ENCODE assay signal across 23 mouse cellular contexts in the genomic region with DNA sequence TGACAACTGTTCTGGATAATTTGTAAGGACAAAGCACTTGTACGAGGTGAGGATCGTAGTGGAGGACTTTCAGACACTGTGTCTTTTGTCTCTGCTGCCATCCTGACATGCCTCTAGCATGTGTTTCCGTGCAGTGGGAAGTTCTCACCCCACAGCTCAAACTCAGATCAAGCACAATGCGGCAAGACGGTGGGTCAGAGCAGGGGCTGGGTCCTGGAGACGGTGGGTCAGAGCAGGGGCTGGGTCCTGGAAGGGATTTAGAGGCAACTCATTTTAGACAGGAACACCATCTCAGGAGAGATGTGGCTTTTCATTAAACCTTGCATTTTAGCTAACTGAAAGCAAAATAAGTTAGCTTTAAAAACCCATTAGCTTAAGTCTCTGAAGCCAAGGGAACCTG. TPM values are rescaled to one million over a fixed set of nuclear protein-coding genes. Genes with fewer than 3 reads are reported as not detected.
"Had no signal": no experiment of that assay in that cellular context is flagged by ENCODE, and none has a peak within 500 bp of the region (broad histone marks: within the 10 kb centered on the region; RNA-seq: fewer than 3 reads in every experiment).

No protein-coding gene starts in this region.

- H3K4me1 ChIP-seq: neural tube, embryonic 13.5 days; neural tube, embryonic 15.5 days had no signal

- H3K27me3 ChIP-seq: neural tube, embryonic 13.5 days; neural tube, embryonic 15.5 days had no signal

- H3K9me3 ChIP-seq: neural tube, embryonic 13.5 days; neural tube, embryonic 15.5 days had no signal

- H3K4me3 ChIP-seq: myocyte; neural tube, embryonic 13.5 days; neural tube, embryonic 15.5 days had no signal

- H3K27ac ChIP-seq: liver, embryonic 14.5 days; neural tube, embryonic 13.5 days; neural tube, embryonic 15.5 days had no signal

- DNase-seq: lung, adult 18-20 months; lung, embryonic 14.5 days; lung, postnatal 10 days; lung, postnatal 4 days; midbrain, embryonic 14.5 days; right cerebral cortex, adult 18-20 months; right cerebral cortex, postnatal 25 days; right cerebral cortex, postnatal 4 days; spleen, adult 18-20 months; thymus, adult 2 months; thymus, postnatal 25 days; thymus, postnatal 4 days had no signal

- H3K36me3 ChIP-seq: neural tube, embryonic 13.5 days; neural tube, embryonic 15.5 days had no signal

- H3K9ac ChIP-seq: liver, embryonic 14.5 days; lung, embryonic 14.5 days; neural tube, embryonic 13.5 days; neural tube, embryonic 15.5 days had no signal

RNA-seq across cellular contexts. Expression of gene Trpc7, which starts 52.3 kb away (rescaled TPM):
- total RNA-seq: megakaryocyte, adult 5-6 weeks; megakaryocyte-erythroid progenitor cell, adult 5-6 weeks had no signal
- polyA plus RNA-seq: liver, embryonic 14.5 days; liver, embryonic 16.5 days; lung, embryonic 14.5 days; lung, embryonic 16.5 days; neural tube, embryonic 11.5 days; stomach, embryonic 14.5 days; urinary bladder, adult 2 months had no signal
